Mouse (Mus musculus) gastrocnemius, postnatal 36 days (tissue): ENCODE measurements around the gene Gfpt1. TPM values are rescaled to one million over a fixed set of nuclear protein-coding genes. Genes with fewer than 3 reads are reported as not detected.
"Not testable (repeated sequence)": the region's sequence is repeated elsewhere in the genome, so short reads cannot be mapped to it uniquely, and the experiment has no call there.

Source experiments
- DNase-seq, 2 experiments: peaks; one replicate each; pipeline ENCODE4 v3.0.0; 2022
- intact Hi-C: fragments of 180-260 bp; cut with DNase I; formaldehyde crosslinking; loops from one replicate; pipeline ENCODE4 v1.15.1; 2025
- total RNA-seq, 2 experiments: library from RNA; stranded (reverse); gene quantifications; 2 replicates each; pipeline ENCODE4 v1.2.3; 2021

The Gfpt1 gene
- total RNA-seq, 2 experiments from 2014 or later: 23.7 to 27.7 TPM

GRCm38 (mm10) chr6:87039161-87039560 lies 3.5 kb upstream of the Gfpt1 start:
- DNase-seq: no peak
- intact Hi-C loops: no loop called here

GRCm38 (mm10) chr6:87040971-87041370 lies 1.7 kb upstream of the Gfpt1 start:
- DNase-seq: no peak
- intact Hi-C loops: no loop called here

GRCm38 (mm10) chr6:87041431-87041830 lies 1.2 kb upstream of the Gfpt1 start:
- intact Hi-C loops: no loop called here
- DNase-seq: no peak

GRCm38 (mm10) chr6:87042004-87042336 lies 676 bp upstream of the Gfpt1 start:
- intact Hi-C loops: no loop called here
- DNase-seq: no peak

GRCm38 (mm10) chr6:87043131-87043516 lies 478 bp downstream of the Gfpt1 start:
- DNase-seq: no peak
- intact Hi-C loops: no loop called here

GRCm38 (mm10) chr6:87044895-87045294 lies 2.2 kb downstream of the Gfpt1 start:
- intact Hi-C loops: no loop called here
- DNase-seq: no peak

- intact Hi-C loops: no loop called here
- no peak for DNase-seq
Observed at GRCm38 (mm10) chr6:87045507-87045906, 2.9 kb downstream of the Gfpt1 start.

GRCm38 (mm10) chr6:87048712-87049111 lies 6.1 kb downstream of the Gfpt1 start:
- DNase-seq: not testable (repeated sequence)
- intact Hi-C loops: loop anchor here (1.0 kb wide), 1 partner anchor 19 kb away; no protein-coding TSS in a partner anchor

- no peak for DNase-seq
Observed at GRCm38 (mm10) chr6:87051886-87052425, 9.3 kb downstream of the Gfpt1 start.

GRCm38 (mm10) chr6:87054193-87054592 lies 11.5 kb downstream of the Gfpt1 start:
- no peak for DNase-seq
- intact Hi-C loops: no loop called here

More at GRCm38 (mm10) chr6:87051886-87052425, 9.3 kb downstream of the Gfpt1 start:
- intact Hi-C loops: no loop called here

GRCm38 (mm10) chr6:87059754-87060153 lies 17.1 kb downstream of the Gfpt1 start:
- no peak for DNase-seq
- intact Hi-C loops: no loop called here

GRCm38 (mm10) chr6:87063586-87063985 lies 20.9 kb downstream of the Gfpt1 start:
- DNase-seq: no peak
- intact Hi-C loops: no loop called here

GRCm38 (mm10) chr6:87068209-87068608 lies 25.6 kb downstream of the Gfpt1 start:
- no peak for DNase-seq
- intact Hi-C loops: no loop called here

- intact Hi-C loops: no loop called here
- no peak for DNase-seq
Observed at GRCm38 (mm10) chr6:87069195-87069900, 26.7 kb downstream of the Gfpt1 start.

- no peak for DNase-seq
- intact Hi-C loops: no loop called here
Observed at GRCm38 (mm10) chr6:87070641-87071040, 28.0 kb downstream of the Gfpt1 start.

- intact Hi-C loops: no loop called here
- DNase-seq: no peak
Observed at GRCm38 (mm10) chr6:87072759-87073158, 30.1 kb downstream of the Gfpt1 start.

GRCm38 (mm10) chr6:87075092-87075685 lies 32.5 kb downstream of the Gfpt1 start:
- intact Hi-C loops: no loop called here
- no peak for DNase-seq

GRCm38 (mm10) chr6:87079457-87079856 lies 36.8 kb downstream of the Gfpt1 start:
- intact Hi-C loops: no loop called here
- no peak for DNase-seq

- DNase-seq: no peak
- intact Hi-C loops: no loop called here
Observed at GRCm38 (mm10) chr6:87085026-87085425, 42.4 kb downstream of the Gfpt1 start.

- intact Hi-C loops: no loop called here
- DNase-seq: no peak
Observed at GRCm38 (mm10) chr6:87088356-87088755, 45.7 kb downstream of the Gfpt1 start.

- DNase-seq: no peak
- intact Hi-C loops: no loop called here
Observed at GRCm38 (mm10) chr6:87090877-87091276, 48.2 kb downstream of the Gfpt1 start.

GRCm38 (mm10) chr6:87092476-87092875 lies 49.8 kb downstream of the Gfpt1 start:
- intact Hi-C loops: no loop called here

More at GRCm38 (mm10) chr6:87092476-87092875, 49.8 kb downstream of the Gfpt1 start:
- no peak for DNase-seq
